Mouse (Mus musculus) heart, embryonic 15.5 days (tissue): ENCODE measurements around the gene Klk8. TPM values are rescaled to one million over a fixed set of nuclear protein-coding genes. Genes with fewer than 3 reads are reported as not detected.

Experiments
- ATAC-seq: fragments of 200-750 bp; cut with Nextera tagmentation; replicated peaks from 2 replicates; pipeline ENCODE4 v1.8.0; 2017; ENCODE audit warnings: low read depth, moderate TSS enrichment; ENCODE audit not compliant: insufficient number of reproducible peaks, insufficient read depth, low FRiP score
- H3K27ac ChIP-seq: fragments of 300-500 bp; sonication (generic); 2 replicates; pipeline ENCODE4 v1.5.1; 2015; ENCODE audit warnings: mild to moderate bottlenecking, inconsistent platforms
- H3K27me3 ChIP-seq: fragments of 300-500 bp; sonication (generic); 2 replicates; pipeline ENCODE4 v1.6.1; 2015; ENCODE audit warnings: inconsistent platforms
- H3K36me3 ChIP-seq: fragments of 300-500 bp; sonication (generic); 2 replicates; pipeline ENCODE4 v1.6.1; 2015; ENCODE audit warnings: mild to moderate bottlenecking, inconsistent platforms
- H3K4me1 ChIP-seq: fragments of 300-500 bp; sonication (generic); replicated peaks from 2 replicates; pipeline ENCODE4 v1.6.1; 2015; ENCODE audit warnings: inconsistent platforms
- H3K4me2 ChIP-seq: fragments of 300-500 bp; sonication (generic); 2 replicates; pipeline ENCODE4 v1.6.1; 2015; ENCODE audit warnings: inconsistent platforms, mild to moderate bottlenecking, moderate library complexity
- H3K4me3 ChIP-seq: fragments of 300-500 bp; sonication (generic); 2 replicates; pipeline ENCODE4 v1.5.1; 2015; ENCODE audit warnings: mild to moderate bottlenecking, inconsistent platforms
- H3K9ac ChIP-seq: fragments of 300-500 bp; sonication (generic); 2 replicates; pipeline ENCODE4 v1.6.1; 2015; ENCODE audit warnings: mild to moderate bottlenecking, inconsistent platforms
- H3K9me3 ChIP-seq: fragments of 300-500 bp; sonication (generic); replicated peaks from 2 replicates; pipeline ENCODE4 v1.6.1; 2016; ENCODE audit warnings: inconsistent platforms
- WGBS: fragments of 180-500 bp; shearing (Covaris S2); methylation state at CpG from one replicate; pipeline ENCODE4 v1.1.7; 2015; ENCODE audit warnings: mixed read lengths; 5-methylcytosine and 5-hydroxymethylcytosine counted together
- polyA plus RNA-seq: library from polyadenylated mRNA; unstranded; fragments of >200 nt; fragmentation: Nextera tagmentation; extraction: Ambion mirVana; gene quantifications from 2 replicates; pipeline ENCODE4 v1.2.1, GENCODE M21; 2015

Gene Klk8
- polyA plus RNA-seq: 17.0 and 23.9 TPM in 2 replicates

- Histone ChIP-seq H3K4me2 (peak within 1 kb of the TSS; percentile 89), H3K9ac (no peak within 1 kb of the TSS), H3K27me3 (peaks cover 33% of the 10 kb centered on the region), H3K4me3 (peak within 1 kb of the TSS; percentile 58), H3K9me3 (no peaks in the 10 kb centered on the region), H3K4me1 (peaks cover 19% of the 10 kb centered on the region), H3K27ac (no peak within 1 kb of the TSS), H3K36me3 (no peaks in the 10 kb centered on the region)
- no peak; the same call in 1 of the 2 replicates for ATAC-seq
- WGBS: under 1% methylated on average over 28 of the region's 28 CpGs
These were observed at the start of gene Klk8 for GRCm38 (mm10) chr7:43797333-43797769. Klk8 (plus strand) TSS chr7:43797577.

DNA sequence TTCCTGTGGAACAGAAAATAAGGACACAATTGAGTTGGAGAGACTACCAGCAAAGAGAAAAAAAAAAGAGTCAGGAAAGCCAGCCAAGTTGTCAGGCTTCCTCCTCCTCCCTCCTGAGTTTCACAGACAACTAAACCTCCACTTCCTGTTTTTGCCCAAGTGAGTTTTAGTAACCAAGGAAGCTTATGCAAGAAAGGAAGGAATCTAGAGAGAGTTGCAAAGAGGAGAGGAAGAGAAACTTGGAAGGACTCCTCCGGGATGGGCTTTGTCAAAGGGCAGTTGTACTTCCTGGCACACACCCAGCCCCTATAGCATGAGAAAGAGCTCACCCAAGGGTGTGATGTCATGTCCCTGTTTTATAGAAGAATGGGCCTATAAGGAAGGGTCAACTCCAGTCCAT, 49.6 kb upstream of the Klk8 start:
- Histone ChIP-seq H3K9ac (no peak overlapping the region), H3K4me2 (no peak overlapping the region), H3K4me3 (no peak overlapping the region), H3K9me3 (no peaks in the 10 kb centered on the region), H3K27ac (peak overlapping the region; percentile 36; the same call in 1 of the 2 replicates), H3K27me3 (no peaks in the 10 kb centered on the region), H3K4me1 (no peaks in the 10 kb centered on the region), H3K36me3 (no peaks in the 10 kb centered on the region)
- no peak for ATAC-seq
- 37% methylated on average over 1 of the region's 1 CpGs for WGBS

DNA sequence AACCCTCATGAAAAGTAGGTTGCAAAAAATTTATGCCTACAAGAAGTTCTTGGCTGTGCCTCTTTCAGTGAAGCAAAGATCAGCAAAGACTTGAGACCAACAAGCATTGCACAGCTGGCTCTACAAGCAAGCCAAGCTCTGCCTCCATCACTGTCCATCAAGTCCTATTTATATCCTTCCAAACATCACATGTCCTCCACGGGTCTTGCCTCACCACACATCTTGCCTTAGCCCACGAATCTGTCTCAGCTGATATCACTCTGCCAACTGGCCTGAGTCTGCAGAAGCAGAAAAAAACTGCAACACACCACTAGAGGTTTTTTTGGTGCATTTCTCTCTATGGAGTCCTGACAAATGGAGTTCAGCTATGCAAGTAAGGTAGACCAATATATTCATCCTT, 44.6 kb upstream of the Klk8 start:
- no peak overlapping the region for H3K4me3 ChIP-seq
- WGBS: 31% methylated on average over 2 of the region's 2 CpGs
- H3K27me3 ChIP-seq: no peaks in the 10 kb centered on the region
- H3K9me3 ChIP-seq: no peaks in the 10 kb centered on the region
- no peaks in the 10 kb centered on the region for H3K36me3 ChIP-seq
- no peak overlapping the region for H3K9ac ChIP-seq
- H3K4me1 ChIP-seq: no peaks in the 10 kb centered on the region
- ATAC-seq: no peak
- H3K27ac ChIP-seq: no peak overlapping the region
- no peak overlapping the region for H3K4me2 ChIP-seq

- ATAC-seq: no peak
- 35% methylated on average over 8 of the region's 8 CpGs for whole genome bisulfite sequencing
These were observed 30.9 kb upstream of the Klk8 start for GRCm38 (mm10) chr7:43766484-43766883.

GRCm38 (mm10) chr7:43768597-43768996, 28.8 kb upstream of the Klk8 start, which contains the start of gene Klk12:
Klk12 (plus strand) TSS chr7:43768897.
- no peak within 1 kb of the TSS for H3K27ac ChIP-seq
- H3K9me3 ChIP-seq: no peaks in the 10 kb centered on the region
- WGBS: 60% methylated on average over 4 of the region's 4 CpGs
- no peak for ATAC-seq
- no peak within 1 kb of the TSS for H3K4me3 ChIP-seq
- H3K36me3 ChIP-seq: no peaks in the 10 kb centered on the region
- H3K27me3 ChIP-seq: no peaks in the 10 kb centered on the region
- no peaks in the 10 kb centered on the region for H3K4me1 ChIP-seq
- H3K9ac ChIP-seq: no peak within 1 kb of the TSS
- no peak within 1 kb of the TSS for H3K4me2 ChIP-seq

More at GRCm38 (mm10) chr7:43766484-43766883, 30.9 kb upstream of the Klk8 start:
- H3K9ac ChIP-seq: no peak overlapping the region
- H3K4me3 ChIP-seq: no peak overlapping the region
- no peaks in the 10 kb centered on the region for H3K9me3 ChIP-seq
- H3K4me2 ChIP-seq: no peak overlapping the region
- no peaks in the 10 kb centered on the region for H3K36me3 ChIP-seq
- H3K27me3 ChIP-seq: no peaks in the 10 kb centered on the region
- no peaks in the 10 kb centered on the region for H3K4me1 ChIP-seq
- no peak overlapping the region for H3K27ac ChIP-seq

DNA sequence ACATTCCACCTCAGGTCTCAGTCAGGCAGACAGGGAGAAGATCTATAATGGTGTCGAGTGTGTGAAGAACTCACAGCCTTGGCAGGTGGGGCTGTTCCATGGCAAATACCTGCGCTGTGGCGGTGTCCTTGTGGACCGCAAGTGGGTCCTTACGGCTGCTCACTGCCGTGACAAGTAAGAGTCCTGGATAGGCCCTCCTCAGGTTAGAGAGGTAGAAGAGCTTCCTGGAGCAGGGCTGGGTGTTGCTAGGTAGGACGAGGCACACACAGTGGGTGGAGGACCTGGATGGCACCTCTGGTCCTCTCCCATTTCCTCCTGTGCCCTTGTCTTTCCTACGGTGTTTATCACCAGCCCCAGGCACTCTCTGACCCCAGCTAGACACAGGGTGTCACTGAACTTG, 27.7 kb upstream of the Klk8 start:
- H3K4me2 ChIP-seq: no peak overlapping the region
- no peaks in the 10 kb centered on the region for H3K9me3 ChIP-seq
- no peak for ATAC-seq
- no peak overlapping the region for H3K4me3 ChIP-seq
- no peaks in the 10 kb centered on the region for H3K4me1 ChIP-seq
- no peaks in the 10 kb centered on the region for H3K27me3 ChIP-seq
- 85% methylated on average over 8 of the region's 8 CpGs for WGBS
- H3K27ac ChIP-seq: no peak overlapping the region
- no peak overlapping the region for H3K9ac ChIP-seq
- no peaks in the 10 kb centered on the region for H3K36me3 ChIP-seq

GRCm38 (mm10) chr7:43770701-43771100, 26.7 kb upstream of the Klk8 start:
- 93% methylated on average over 10 of the region's 10 CpGs for WGBS
- ATAC-seq: no peak

GRCm38 (mm10) chr7:43771916-43772315, 25.5 kb upstream of the Klk8 start:
- Histone ChIP-seq H3K4me2 (no peak overlapping the region), H3K9ac (no peak overlapping the region), H3K27me3 (no peaks in the 10 kb centered on the region), H3K9me3 (no peaks in the 10 kb centered on the region), H3K36me3 (no peaks in the 10 kb centered on the region), H3K4me3 (no peak overlapping the region), H3K4me1 (no peaks in the 10 kb centered on the region), H3K27ac (no peak overlapping the region)
- ATAC-seq: no peak
- 89% methylated on average over 6 of the region's 6 CpGs for WGBS

More at GRCm38 (mm10) chr7:43770701-43771100, 26.7 kb upstream of the Klk8 start:
- no peak overlapping the region for H3K9ac ChIP-seq
- H3K36me3 ChIP-seq: no peaks in the 10 kb centered on the region
- no peaks in the 10 kb centered on the region for H3K27me3 ChIP-seq
- H3K4me1 ChIP-seq: no peaks in the 10 kb centered on the region
- H3K27ac ChIP-seq: no peak overlapping the region
- no peak overlapping the region for H3K4me3 ChIP-seq
- no peak overlapping the region for H3K4me2 ChIP-seq
- no peaks in the 10 kb centered on the region for H3K9me3 ChIP-seq

GRCm38 (mm10) chr7:43772901-43773300, 24.5 kb upstream of the Klk8 start:
- Histone ChIP-seq H3K4me2 (no peak overlapping the region), H3K4me1 (no peaks in the 10 kb centered on the region), H3K4me3 (no peak overlapping the region), H3K36me3 (no peaks in the 10 kb centered on the region), H3K27me3 (no peaks in the 10 kb centered on the region), H3K27ac (no peak overlapping the region), H3K9ac (no peak overlapping the region), H3K9me3 (no peaks in the 10 kb centered on the region)
- no peak for ATAC-seq
- 68% methylated on average over 3 of the region's 3 CpGs for WGBS

DNA sequence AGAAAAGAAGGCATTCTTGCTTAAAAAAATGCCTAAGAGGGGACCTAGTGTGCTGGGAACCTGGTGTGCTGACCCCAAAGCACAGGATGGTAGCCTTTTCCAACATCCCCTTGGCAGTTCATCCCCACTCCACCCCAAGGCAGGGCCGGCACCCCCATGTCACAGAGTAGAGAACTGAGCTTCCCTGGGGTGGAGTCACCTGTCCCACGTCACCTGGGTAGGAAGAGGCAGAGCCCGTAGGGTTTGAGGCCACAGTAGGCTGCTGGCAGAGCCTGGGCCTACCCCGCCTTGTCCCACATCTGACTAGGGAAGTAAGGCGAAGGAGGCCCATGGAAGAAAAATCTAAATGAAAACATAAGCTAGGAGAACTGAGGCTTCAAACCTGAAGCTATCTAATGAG, 23.0 kb upstream of the Klk8 start, which contains the start of gene Klk11:
Gene Klk11 (plus strand): TSS at position 241 of the 400 bp plus-strand sequence.
- Histone ChIP-seq H3K9me3 (no peaks in the 10 kb centered on the region), H3K4me3 (no peak within 1 kb of the TSS), H3K4me2 (no peak within 1 kb of the TSS), H3K4me1 (no peaks in the 10 kb centered on the region), H3K9ac (no peak within 1 kb of the TSS), H3K27ac (no peak within 1 kb of the TSS), H3K36me3 (no peaks in the 10 kb centered on the region), H3K27me3 (no peaks in the 10 kb centered on the region)
- 92% methylated on average over 5 of the region's 5 CpGs for WGBS
- ATAC-seq: no peak

- no peaks in the 10 kb centered on the region for H3K36me3 ChIP-seq
- 57% methylated on average over 6 of the region's 6 CpGs for WGBS
- no peak for ATAC-seq
- H3K9ac ChIP-seq: no peak overlapping the region
- H3K27me3 ChIP-seq: no peaks in the 10 kb centered on the region
- no peak overlapping the region for H3K4me2 ChIP-seq
- no peak overlapping the region for H3K27ac ChIP-seq
- no peaks in the 10 kb centered on the region for H3K4me1 ChIP-seq
- H3K9me3 ChIP-seq: no peaks in the 10 kb centered on the region
- no peak overlapping the region for H3K4me3 ChIP-seq
These were observed 22.6 kb upstream of the Klk8 start for GRCm38 (mm10) chr7:43774802-43775201.

- Histone ChIP-seq H3K36me3 (no peaks in the 10 kb centered on the region), H3K4me1 (no peaks in the 10 kb centered on the region), H3K27me3 (no peaks in the 10 kb centered on the region), H3K9me3 (no peaks in the 10 kb centered on the region), H3K27ac (no peak overlapping the region), H3K4me2 (no peak overlapping the region), H3K4me3 (no peak overlapping the region), H3K9ac (no peak overlapping the region)
- no peak for ATAC-seq
- 45% methylated on average over 7 of the region's 7 CpGs for WGBS
These were observed 21.9 kb upstream of the Klk8 start for GRCm38 (mm10) chr7:43775311-43776057.
